Mouse (Mus musculus) midbrain, embryonic 11.5 days (tissue): ENCODE data around the gene Mgat5. TPM values are rescaled to one million over a fixed set of nuclear protein-coding genes. Genes with fewer than 3 reads are reported as not detected.

Source experiments
- ATAC-seq: fragments of 200-750 bp; cut with Nextera tagmentation; 2 replicates; pipeline ENCODE4 v1.8.0; 2017; ENCODE audit warnings: moderate TSS enrichment, moderate library complexity; ENCODE audit not compliant: low FRiP score
- DNase-seq: peaks from one replicate; pipeline ENCODE4 v3.0.0; 2015; ENCODE audit warnings: low spot score; ENCODE audit errors: missing footprints
- H3K27ac ChIP-seq: fragments of 300-500 bp; sonication (generic); 2 replicates; pipeline ENCODE4 v1.5.1; 2014; ENCODE audit warnings: low read depth, low read length
- H3K27me3 ChIP-seq: fragments of 300-500 bp; sonication (generic); 2 replicates; pipeline ENCODE4 v1.6.1; 2014; ENCODE audit warnings: mild to moderate bottlenecking, low read length, moderate library complexity, mixed read lengths; ENCODE audit not compliant: control insufficient read depth, insufficient read depth
- H3K36me3 ChIP-seq: fragments of 300-500 bp; sonication (generic); 2 replicates; pipeline ENCODE4 v1.6.1; 2014; ENCODE audit warnings: mild to moderate bottlenecking, low read length, moderate library complexity, mixed read lengths; ENCODE audit not compliant: control insufficient read depth, insufficient read depth
- H3K4me1 ChIP-seq: fragments of 300-500 bp; sonication (generic); 2 replicates; pipeline ENCODE4 v1.6.1; 2014; ENCODE audit warnings: low read length; ENCODE audit not compliant: control insufficient read depth, insufficient read depth
- H3K4me2 ChIP-seq: fragments of 300-500 bp; sonication (generic); 2 replicates; pipeline ENCODE4 v1.6.1; 2014; ENCODE audit warnings: mild to moderate bottlenecking, moderate library complexity
- H3K4me3 ChIP-seq: fragments of 300-500 bp; sonication (generic); 2 replicates; pipeline ENCODE4 v1.5.1; 2014; ENCODE audit warnings: low read depth, low read length
- H3K9ac ChIP-seq: fragments of 300-500 bp; sonication (generic); 2 replicates; pipeline ENCODE4 v1.6.1; 2014; ENCODE audit warnings: low read length
- H3K9me3 ChIP-seq: fragments of 300-500 bp; sonication (generic); 2 replicates; pipeline ENCODE4 v1.6.1; 2016; ENCODE audit warnings: low read length; ENCODE audit not compliant: control insufficient read depth
- WGBS: fragments of 180-500 bp; shearing (Covaris S2); extraction: QIAGEN DNeasy Blood & Tissue Kit; methylation state at CpG from one replicate; pipeline ENCODE4 v1.1.7; 2014; 5-methylcytosine and 5-hydroxymethylcytosine counted together
- polyA plus RNA-seq: library from polyadenylated mRNA; unstranded; fragments of >200 nt; fragmentation: Nextera tagmentation; extraction: Ambion mirVana; gene quantifications from 2 replicates; pipeline ENCODE4 v1.2.1, GENCODE M21; 2014

Gene Mgat5
- polyA plus RNA-seq, 1 experiment from 2014 or later = 6.9 TPM

DNA sequence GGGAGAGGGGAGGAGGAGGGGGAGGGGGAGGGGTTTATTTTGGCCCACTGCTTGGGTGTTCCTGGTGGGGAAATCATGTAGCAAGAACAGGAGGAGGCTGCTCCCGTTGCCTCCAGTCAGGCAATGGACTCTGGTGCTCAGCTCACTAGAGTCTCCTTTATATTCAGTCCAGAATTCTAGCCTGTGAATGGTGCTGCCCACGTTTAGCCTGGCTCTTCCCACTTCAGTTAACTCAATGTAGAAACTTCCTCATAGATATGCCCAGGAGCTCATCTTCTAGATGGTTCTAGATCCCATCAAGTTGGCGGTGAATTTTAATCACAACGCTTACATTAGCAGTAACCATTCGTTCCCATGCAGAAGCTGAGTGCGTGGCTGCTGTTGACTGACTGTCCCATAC, 123.0 kb downstream of the Mgat5 start:
- Histone ChIP-seq H3K36me3 (0 out of 2 replicates have a peak, but pooled peaks cover 3% of the 10 kb centered on the region), H3K9me3 (no peaks in the 10 kb centered on the region), H3K4me3 (no peak overlapping the region), H3K27ac (no peak overlapping the region), H3K27me3 (no peaks in the 10 kb centered on the region), H3K9ac (no peak overlapping the region), H3K4me2 (no peak overlapping the region), H3K4me1 (no peaks in the 10 kb centered on the region)
- no peak for ATAC-seq
- 80% methylated on average over 6 of the region's 6 CpGs for WGBS
- DNase-seq = no peak

- Histone ChIP-seq H3K4me2 (no peak overlapping the region), H3K9ac (no peak overlapping the region), H3K27ac (no peak overlapping the region), H3K36me3 (0 out of 2 replicates have a peak, but pooled peaks cover 1% of the 10 kb centered on the region), H3K27me3 (no peaks in the 10 kb centered on the region), H3K4me3 (no peak overlapping the region), H3K4me1 (no peaks in the 10 kb centered on the region), H3K9me3 (no peaks in the 10 kb centered on the region)
- 39% methylated on average over 5 of the region's 5 CpGs for WGBS
- ATAC-seq (no peak), DNase-seq (peak; percentile 14)
Observed at GRCm38 (mm10) chr1:127328354-127328875, 123.6 kb downstream of the Mgat5 start.

- no peak overlapping the region for H3K4me2 ChIP-seq
- WGBS = 82% methylated on average over 6 of the region's 6 CpGs
- H3K36me3 ChIP-seq = no peaks in the 10 kb centered on the region
- H3K27ac ChIP-seq = no peak overlapping the region
- H3K4me1 ChIP-seq = no peaks in the 10 kb centered on the region
- no peak overlapping the region for H3K4me3 ChIP-seq
- no peak for ATAC-seq
- H3K9me3 ChIP-seq = no peaks in the 10 kb centered on the region
- no peak overlapping the region for H3K9ac ChIP-seq
- no peaks in the 10 kb centered on the region for H3K27me3 ChIP-seq
- no peak for DNase-seq
Observed at GRCm38 (mm10) chr1:127329810-127330209, 125.0 kb downstream of the Mgat5 start.

DNA sequence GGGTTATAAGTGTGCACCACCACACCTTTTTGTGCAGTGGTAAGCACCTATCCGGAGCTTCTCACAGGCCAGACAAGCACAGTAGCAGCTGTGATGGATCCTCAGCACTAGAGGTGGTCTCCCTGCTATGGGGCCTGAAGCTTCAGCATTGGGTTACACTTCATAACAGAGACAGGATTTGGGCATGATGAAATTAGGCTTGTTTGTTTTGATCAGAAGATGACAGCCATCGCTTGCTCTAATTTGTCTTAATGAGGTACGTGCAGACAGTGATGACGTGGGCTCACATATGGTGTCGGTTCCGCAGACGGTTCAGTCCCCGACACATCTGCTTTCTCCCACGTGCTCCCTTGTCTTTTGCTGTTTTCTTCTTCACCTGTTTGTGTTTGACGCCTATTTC, 132.9 kb downstream of the Mgat5 start:
- H3K27me3 ChIP-seq = no peaks in the 10 kb centered on the region
- no peak for DNase-seq
- no peaks in the 10 kb centered on the region for H3K4me1 ChIP-seq
- no peak overlapping the region for H3K9ac ChIP-seq
- no peak overlapping the region for H3K27ac ChIP-seq
- no peak overlapping the region for H3K4me2 ChIP-seq
- H3K36me3 ChIP-seq = no peaks in the 10 kb centered on the region
- WGBS = 94% methylated on average over 10 of the region's 10 CpGs
- H3K9me3 ChIP-seq = no peaks in the 10 kb centered on the region
- no peak for ATAC-seq
- H3K4me3 ChIP-seq = no peak overlapping the region

GRCm38 (mm10) chr1:127338833-127339487, 134.1 kb downstream of the Mgat5 start:
- Histone ChIP-seq H3K27ac (no peak overlapping the region), H3K27me3 (no peaks in the 10 kb centered on the region), H3K4me2 (no peak overlapping the region), H3K36me3 (no peaks in the 10 kb centered on the region), H3K9ac (no peak overlapping the region), H3K4me3 (no peak overlapping the region), H3K4me1 (no peaks in the 10 kb centered on the region), H3K9me3 (no peaks in the 10 kb centered on the region)
- whole genome bisulfite sequencing = 66% methylated on average over 9 of the region's 9 CpGs
- ATAC-seq (no peak), DNase-seq (no peak)

DNA sequence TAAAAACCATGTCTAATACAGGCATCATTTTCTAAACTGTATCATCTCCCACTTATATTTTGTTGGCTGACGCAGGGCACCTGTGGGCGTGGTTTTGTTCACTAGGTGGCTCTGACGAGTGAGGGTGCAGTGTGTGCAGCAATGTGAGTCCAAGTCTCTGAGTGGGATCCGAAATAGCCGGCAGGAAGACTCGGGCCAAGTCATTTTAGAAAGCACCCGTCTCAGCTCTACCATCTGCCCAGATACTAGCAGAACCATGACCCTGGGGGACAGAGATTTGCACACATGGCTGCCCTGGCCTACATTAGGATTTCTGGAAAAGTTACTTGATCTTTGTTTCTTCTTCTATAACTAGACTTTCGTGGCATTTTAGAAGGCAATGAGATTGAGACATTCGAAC, 135.5 kb downstream of the Mgat5 start:
- DNase-seq = no peak

DNA sequence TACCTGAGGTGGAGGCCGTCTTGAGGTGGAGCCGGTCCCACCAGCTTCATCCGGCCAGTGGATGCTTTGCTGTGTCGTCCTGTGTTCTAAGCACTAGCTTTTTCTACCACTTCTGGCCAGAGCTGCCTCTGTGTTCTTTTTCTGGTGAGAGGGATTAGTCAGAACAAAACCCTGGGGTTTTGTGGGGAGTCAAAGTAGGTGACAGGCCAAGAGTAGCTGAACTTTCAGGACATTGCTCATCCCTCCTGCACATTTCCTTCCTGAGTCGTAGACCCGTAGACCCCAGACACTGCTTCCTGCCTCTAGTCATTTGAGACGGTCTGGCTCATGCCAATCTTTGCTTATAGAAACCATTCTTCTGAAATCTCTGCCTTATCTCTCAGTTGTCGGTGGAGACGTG, 140.1 kb downstream of the Mgat5 start:
- WGBS = 76% methylated on average over 9 of the region's 9 CpGs
- DNase-seq (no peak), ATAC-seq (no peak)
- H3K4me1 ChIP-seq = no peaks in the 10 kb centered on the region
- no peak overlapping the region for H3K27ac ChIP-seq
- no peaks in the 10 kb centered on the region for H3K9me3 ChIP-seq
- no peak overlapping the region for H3K4me2 ChIP-seq
- no peak overlapping the region for H3K9ac ChIP-seq
- H3K27me3 ChIP-seq = no peaks in the 10 kb centered on the region
- no peak overlapping the region for H3K4me3 ChIP-seq
- no peaks in the 10 kb centered on the region for H3K36me3 ChIP-seq

More for the DNA sequence above, 135.5 kb downstream of the Mgat5 start:
- 86% methylated on average over 9 of the region's 9 CpGs for WGBS
- Histone ChIP-seq H3K4me3 (no peak overlapping the region), H3K36me3 (no peaks in the 10 kb centered on the region), H3K27ac (no peak overlapping the region), H3K27me3 (no peaks in the 10 kb centered on the region), H3K9ac (no peak overlapping the region), H3K4me1 (no peaks in the 10 kb centered on the region), H3K9me3 (no peaks in the 10 kb centered on the region), H3K4me2 (no peak overlapping the region)
- ATAC-seq = no peak

DNA sequence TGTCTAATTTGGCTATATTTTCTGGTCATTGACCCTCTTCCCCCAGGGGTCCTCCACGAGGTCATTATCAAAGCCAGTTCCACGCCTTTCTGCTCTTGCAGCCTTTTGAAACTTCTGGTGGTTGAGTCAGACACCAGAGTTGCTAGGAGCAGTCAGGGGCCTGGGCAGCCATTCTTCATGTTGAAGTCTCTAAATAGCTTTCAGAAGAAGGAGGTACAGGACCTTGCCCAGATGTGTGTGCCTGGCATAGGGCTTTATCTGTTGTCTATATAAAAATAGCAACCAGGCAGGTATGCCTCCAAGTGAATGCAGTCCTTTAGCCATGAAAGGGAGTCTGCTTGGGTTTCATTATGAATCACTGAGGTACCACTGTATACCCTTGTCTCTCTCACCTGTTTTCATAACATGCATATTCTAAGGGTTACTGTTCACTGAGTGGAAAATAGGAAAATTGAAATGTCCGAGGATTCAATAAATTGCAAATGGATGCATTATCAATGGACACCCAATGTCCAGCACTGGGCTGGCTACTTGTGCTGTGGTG, 141.9 kb downstream of the Mgat5 start:
- no peak overlapping the region for H3K9ac ChIP-seq
- DNase-seq (no peak), ATAC-seq (no peak)
- 64% methylated on average over 3 of the region's 3 CpGs for WGBS
- no peak overlapping the region for H3K4me3 ChIP-seq
- H3K9me3 ChIP-seq = no peaks in the 10 kb centered on the region
- no peak overlapping the region for H3K4me2 ChIP-seq
- H3K4me1 ChIP-seq = no peaks in the 10 kb centered on the region
- no peaks in the 10 kb centered on the region for H3K36me3 ChIP-seq
- H3K27me3 ChIP-seq = no peaks in the 10 kb centered on the region
- no peak overlapping the region for H3K27ac ChIP-seq

GRCm38 (mm10) chr1:127347878-127348620, 143.2 kb downstream of the Mgat5 start:
- Histone ChIP-seq H3K4me2 (no peak overlapping the region), H3K36me3 (no peaks in the 10 kb centered on the region), H3K9ac (no peak overlapping the region), H3K27ac (no peak overlapping the region), H3K9me3 (no peaks in the 10 kb centered on the region), H3K4me3 (no peak overlapping the region), H3K27me3 (no peaks in the 10 kb centered on the region), H3K4me1 (no peaks in the 10 kb centered on the region)
- DNase-seq (no peak), ATAC-seq (no peak)
- WGBS = 82% methylated on average over 3 of the region's 3 CpGs
